In the genomic region with DNA sequence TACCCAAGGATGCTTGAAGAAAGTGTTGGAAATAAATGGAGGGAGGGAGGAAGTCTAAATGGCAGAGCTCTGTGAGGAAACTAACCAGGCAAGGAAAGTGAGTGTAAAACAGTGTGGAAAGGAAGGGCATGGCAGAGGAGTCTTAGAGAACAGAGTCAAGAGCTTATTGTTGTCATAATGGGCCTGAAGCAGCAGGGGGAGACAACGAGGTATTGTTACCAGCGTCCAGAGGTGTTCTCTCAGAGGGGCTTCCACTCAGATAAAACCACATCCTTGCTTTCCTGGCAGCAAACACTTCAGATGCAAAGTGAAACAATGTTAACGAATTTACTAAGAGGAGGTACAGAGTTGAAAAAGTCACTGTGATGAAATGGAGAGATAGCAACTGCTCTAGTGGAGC, we compare ENCODE assay signal across 12 mouse cellular contexts. TPM values are rescaled to one million over a fixed set of nuclear protein-coding genes. Genes with fewer than 3 reads are reported as not detected.
A peak's percentile ranks its signal among the peaks of the same experiment; 100 is the strongest.
DNase-seq lines count a peak whose midpoint lies in the region; ATAC-seq and TF ChIP-seq lines count a peak whose summit lies in the region.
"Had no signal": no experiment of that assay in that cellular context is flagged by ENCODE, and none has a peak within 500 bp of the region (broad histone marks: within the 10 kb centered on the region; RNA-seq: fewer than 3 reads in every experiment).

No protein-coding gene starts in this region.

- 17% methylated on average over 3 of the region's 3 CpGs for WGBS in intestine, postnatal 0 days
- WGBS in intestine, embryonic 15.5 days: 32% methylated on average over 3 of the region's 3 CpGs
- 30% methylated on average over 3 of the region's 3 CpGs for WGBS in midbrain, postnatal 0 days
- WGBS in midbrain, embryonic 10.5 days: 23% methylated on average over 3 of the region's 3 CpGs
- WGBS in limb, embryonic 14.5 days: 34% methylated on average over 3 of the region's 3 CpGs

- peak; percentile 42 for TF ChIP-seq CTCF in intestine, postnatal 0 days (IDR thresholded peaks at IDR 0.05; ENCODE audit: low read depth)
- TF ChIP-seq CTCF in midbrain, postnatal 0 days (IDR thresholded peaks at IDR 0.05): peak; percentile 34; the same call in 1 of the 2 replicates

- H3K36me3 ChIP-seq in intestine, postnatal 0 days (ENCODE audit: control insufficient read depth, insufficient read depth): no peaks in the 10 kb centered on the region
- no peaks in the 10 kb centered on the region for H3K36me3 ChIP-seq in intestine, embryonic 15.5 days
- H3K36me3 ChIP-seq in midbrain, postnatal 0 days (ENCODE audit: insufficient read depth, low read length): no peaks in the 10 kb centered on the region
- no peaks in the 10 kb centered on the region for H3K36me3 ChIP-seq in midbrain, embryonic 10.5 days
- no peaks in the 10 kb centered on the region for H3K36me3 ChIP-seq in limb, embryonic 14.5 days (ENCODE audit: control insufficient read depth, insufficient read depth, low read length)
- H3K36me3 ChIP-seq: forebrain, embryonic 10.5 days; hindbrain, embryonic 15.5 days; limb, embryonic 13.5 days had no signal

- H3K4me2 ChIP-seq in intestine, postnatal 0 days (replicated peaks; ENCODE audit: low read depth): no peak overlapping the region
- H3K4me2 ChIP-seq in intestine, embryonic 15.5 days (replicated peaks): no peak overlapping the region
- H3K4me2 ChIP-seq in midbrain, postnatal 0 days (ENCODE audit: low read depth, low read length, poor library complexity, severe bottlenecking): no peak overlapping the region
- no peak overlapping the region for H3K4me2 ChIP-seq in limb, embryonic 14.5 days (replicated peaks; ENCODE audit: low read depth, low read length, severe bottlenecking)
- H3K4me2 ChIP-seq: hindbrain, embryonic 15.5 days; limb, embryonic 13.5 days had no signal

- no peak overlapping the region for H3K9ac ChIP-seq in intestine, postnatal 0 days (ENCODE audit: low read depth, low read length)
- H3K9ac ChIP-seq in intestine, embryonic 15.5 days: no peak overlapping the region
- H3K9ac ChIP-seq in midbrain, postnatal 0 days (replicated peaks; ENCODE audit: low read length, poor library complexity, severe bottlenecking): no peak overlapping the region
- no peak overlapping the region for H3K9ac ChIP-seq in limb, embryonic 14.5 days (ENCODE audit: low read depth, low read length, severe bottlenecking)
- H3K9ac ChIP-seq: hindbrain, embryonic 15.5 days; limb, embryonic 13.5 days had no signal

- no peak overlapping the region for H3K27ac ChIP-seq in intestine, postnatal 0 days (ENCODE audit: low read depth, low read length)
- H3K27ac ChIP-seq in intestine, embryonic 15.5 days: no peak overlapping the region
- no peak overlapping the region for H3K27ac ChIP-seq in midbrain, postnatal 0 days (ENCODE audit: low read depth, low read length)
- no peak overlapping the region for H3K27ac ChIP-seq in midbrain, embryonic 10.5 days (replicated peaks)
- H3K27ac ChIP-seq in limb, embryonic 14.5 days (replicated peaks; ENCODE audit: low read depth, low read length): no peak overlapping the region
- H3K27ac ChIP-seq: forebrain, embryonic 10.5 days; hindbrain, embryonic 15.5 days; limb, embryonic 13.5 days had no signal

- no peaks in the 10 kb centered on the region for H3K27me3 ChIP-seq in intestine, postnatal 0 days (replicated peaks; ENCODE audit: control insufficient read depth, insufficient read depth, low read length)
- no peaks in the 10 kb centered on the region for H3K27me3 ChIP-seq in intestine, embryonic 15.5 days (replicated peaks)
- no peaks in the 10 kb centered on the region for H3K27me3 ChIP-seq in midbrain, postnatal 0 days (ENCODE audit: insufficient read depth, low read length)
- no peaks in the 10 kb centered on the region for H3K27me3 ChIP-seq in midbrain, embryonic 10.5 days (ENCODE audit: low read depth, poor library complexity, severe bottlenecking)
- H3K27me3 ChIP-seq in limb, embryonic 14.5 days (ENCODE audit: control insufficient read depth, insufficient read depth, low read length): no peaks in the 10 kb centered on the region
- H3K27me3 ChIP-seq: hindbrain, embryonic 15.5 days; limb, embryonic 13.5 days had no signal

- H3K4me3 ChIP-seq in intestine, postnatal 0 days (ENCODE audit: low read depth, low read length): no peak overlapping the region
- H3K4me3 ChIP-seq in intestine, embryonic 15.5 days (replicated peaks): no peak overlapping the region
- no peak overlapping the region for H3K4me3 ChIP-seq in midbrain, postnatal 0 days (ENCODE audit: low read depth, low read length)
- no peak overlapping the region for H3K4me3 ChIP-seq in midbrain, embryonic 10.5 days
- H3K4me3 ChIP-seq in limb, embryonic 14.5 days (replicated peaks; ENCODE audit: low read length): no peak overlapping the region
- H3K4me3 ChIP-seq: forebrain, embryonic 10.5 days; hindbrain, embryonic 15.5 days; limb, embryonic 13.5 days had no signal

- H3K4me1 ChIP-seq in intestine, postnatal 0 days (replicated peaks; ENCODE audit: control insufficient read depth, insufficient read depth, low read length): no peaks in the 10 kb centered on the region
- H3K4me1 ChIP-seq in intestine, embryonic 15.5 days (replicated peaks): no peaks in the 10 kb centered on the region
- H3K4me1 ChIP-seq in midbrain, postnatal 0 days (ENCODE audit: insufficient read depth, low read length): no peaks in the 10 kb centered on the region
- H3K4me1 ChIP-seq in midbrain, embryonic 10.5 days: peaks cover 5% of the 10 kb centered on the region; the same call in 1 of the 2 replicates
- H3K4me1 ChIP-seq in limb, embryonic 14.5 days (ENCODE audit: control insufficient read depth, insufficient read depth, low read length): no peaks in the 10 kb centered on the region
- H3K4me1 ChIP-seq: hindbrain, embryonic 15.5 days had no signal

- DNase-seq in midbrain, postnatal 0 days (ENCODE audit: low spot score): no peak
- no peak for DNase-seq in midbrain, embryonic 10.5 days (ENCODE audit: low spot score)
- DNase-seq in limb, embryonic 14.5 days (ENCODE audit: low spot score): peak; percentile 29
- DNase-seq in adrenal gland, postnatal 25 days: no peak
- DNase-seq in ovary, postnatal 10 days (ENCODE audit: low spot score): no peak
- DNase-seq: cerebellum, postnatal 10 days; heart, adult 11 months had no signal

- TF ChIP-seq POLR2A in limb, embryonic 14.5 days (IDR thresholded peaks at IDR 0.05; ENCODE audit: borderline replicate concordance, extremely low read depth, insufficient read depth, insufficient read length): no peak

- no peak for ATAC-seq in intestine, postnatal 0 days
- no peak for ATAC-seq in intestine, embryonic 15.5 days
- ATAC-seq in midbrain, postnatal 0 days (ENCODE audit: low FRiP score): no peak
- no peak for ATAC-seq in limb, embryonic 14.5 days (ENCODE audit: low FRiP score, low read depth)

- no peaks in the 10 kb centered on the region for H3K9me3 ChIP-seq in intestine, postnatal 0 days (ENCODE audit: control insufficient read depth)
- no peaks in the 10 kb centered on the region for H3K9me3 ChIP-seq in intestine, embryonic 15.5 days
- no peaks in the 10 kb centered on the region for H3K9me3 ChIP-seq in midbrain, postnatal 0 days (ENCODE audit: low read length)
- no peaks in the 10 kb centered on the region for H3K9me3 ChIP-seq in midbrain, embryonic 10.5 days (replicated peaks)
- no peaks in the 10 kb centered on the region for H3K9me3 ChIP-seq in limb, embryonic 14.5 days (ENCODE audit: control insufficient read depth, low read length)
- H3K9me3 ChIP-seq: forebrain, embryonic 10.5 days; hindbrain, embryonic 15.5 days; limb, embryonic 13.5 days had no signal

RNA-seq across cellular contexts. Expression of a gene that starts 33.1 kb away (rescaled TPM):
- polyA plus RNA-seq in intestine, postnatal 0 days (2015; fragmentation: Nextera tagmentation; extraction: Ambion mirVana): 2.8 and 3.0 TPM in 2 replicates
- 5.1 and 5.3 TPM in 2 replicates for polyA plus RNA-seq in intestine, embryonic 15.5 days (2015; fragmentation: Nextera tagmentation; extraction: Ambion mirVana)
- total RNA-seq in midbrain, postnatal 0 days (2014; rRNA removed): 79.1 and 91.4 TPM in 2 replicates
- 4.0 and 5.0 TPM in 2 replicates for polyA plus RNA-seq in midbrain, postnatal 0 days (2015; fragmentation: Nextera tagmentation; extraction: Ambion mirVana)
- polyA plus RNA-seq in midbrain, embryonic 10.5 days (2016; fragmentation: Nextera tagmentation; extraction: Ambion mirVana): 5.1 and 6.6 TPM in 2 replicates
- polyA plus RNA-seq in limb, embryonic 14.5 days (2012; rRNA removed): 23.9 and 27.9 TPM in 2 replicates
- polyA plus RNA-seq in limb, embryonic 14.5 days (2014; fragmentation: Nextera tagmentation; extraction: Ambion mirVana): 22.8 and 25.4 TPM in 2 replicates
- 23.7 and 39.6 TPM in 2 replicates for total RNA-seq in adrenal gland, postnatal 25 days (2021)
